Mouse (Mus musculus) midbrain, embryonic 15.5 days (tissue): Measurements from ENCODE around the gene Uxs1. TPM values are rescaled to one million over a fixed set of nuclear protein-coding genes. Genes with fewer than 3 reads are reported as not detected.
A peak's percentile ranks its signal among the peaks of the same experiment; 100 is the strongest.

ENCODE experiments used
- ATAC-seq: fragments of 200-750 bp; cut with Nextera tagmentation; replicated peaks from 2 replicates; pipeline ENCODE4 v1.8.0; 2017; ENCODE audit warnings: moderate TSS enrichment
- H3K27ac ChIP-seq: fragments of 300-500 bp; sonication (generic); 2 replicates; pipeline ENCODE4 v1.5.1; 2015; ENCODE audit warnings: mild to moderate bottlenecking, inconsistent platforms
- H3K27me3 ChIP-seq: fragments of 300-500 bp; sonication (generic); replicated peaks from 2 replicates; pipeline ENCODE4 v1.6.1; 2015; ENCODE audit warnings: inconsistent platforms
- H3K36me3 ChIP-seq: fragments of 300-500 bp; sonication (generic); replicated peaks from 2 replicates; pipeline ENCODE4 v1.6.1; 2015; ENCODE audit warnings: inconsistent platforms
- H3K4me1 ChIP-seq: fragments of 300-500 bp; sonication (generic); 2 replicates; pipeline ENCODE4 v1.6.1; 2015; ENCODE audit warnings: inconsistent platforms
- H3K4me2 ChIP-seq: fragments of 300-500 bp; sonication (generic); 2 replicates; pipeline ENCODE4 v1.6.1; 2015; ENCODE audit warnings: inconsistent platforms, mild to moderate bottlenecking, moderate library complexity
- H3K4me3 ChIP-seq: fragments of 300-500 bp; sonication (generic); 2 replicates; pipeline ENCODE4 v1.5.1; 2015; ENCODE audit warnings: mild to moderate bottlenecking, inconsistent platforms
- H3K9ac ChIP-seq: fragments of 300-500 bp; sonication (generic); 2 replicates; pipeline ENCODE4 v1.6.1; 2015; ENCODE audit warnings: mild to moderate bottlenecking, inconsistent platforms
- H3K9me3 ChIP-seq: fragments of 300-500 bp; sonication (generic); 2 replicates; pipeline ENCODE4 v1.6.1; 2016; ENCODE audit warnings: inconsistent platforms
- WGBS: fragments of 180-500 bp; shearing (Covaris S2); methylation state at CpG from one replicate; pipeline ENCODE4 v1.1.7; 2015; ENCODE audit warnings: mixed read lengths; 5-methylcytosine and 5-hydroxymethylcytosine counted together
- polyA plus RNA-seq: library from polyadenylated mRNA; unstranded; fragments of >200 nt; fragmentation: Nextera tagmentation; extraction: Ambion mirVana; gene quantifications from 2 replicates; pipeline ENCODE4 v1.2.1, GENCODE M21; 2015

Uxs1 gene
- polyA plus RNA-seq, 1 experiment from 2014 or later = 16.4 TPM

DNA sequence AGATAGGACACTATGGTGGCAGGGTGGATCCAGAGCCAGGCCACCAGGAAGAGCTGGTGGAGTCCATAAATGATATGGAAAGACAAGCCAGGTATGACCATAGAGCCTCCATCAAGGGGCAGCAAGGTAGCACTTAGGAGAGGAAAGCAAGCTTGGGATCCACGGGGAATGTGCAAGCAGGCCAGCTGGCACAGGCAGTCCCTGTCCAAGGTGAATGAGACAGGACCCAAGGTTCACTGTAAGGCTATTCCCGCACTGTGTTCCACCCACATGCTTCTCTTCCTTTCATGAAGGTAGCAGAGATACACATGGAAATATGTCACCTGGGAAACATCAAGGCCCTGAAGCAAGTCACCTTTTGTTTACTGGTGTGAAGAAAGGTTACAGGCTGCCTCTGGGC lies 63.1 kb downstream of the Uxs1 start:
- Histone ChIP-seq H3K4me3 (no peak overlapping the region), H3K4me1 (no peaks in the 10 kb centered on the region), H3K9ac (no peak overlapping the region), H3K4me2 (no peak overlapping the region), H3K27ac (no peak overlapping the region), H3K27me3 (no peaks in the 10 kb centered on the region), H3K9me3 (no peaks in the 10 kb centered on the region), H3K36me3 (no peaks in the 10 kb centered on the region)
- WGBS = 92% methylated on average over 2 of the region's 2 CpGs
- ATAC-seq = no peak

DNA sequence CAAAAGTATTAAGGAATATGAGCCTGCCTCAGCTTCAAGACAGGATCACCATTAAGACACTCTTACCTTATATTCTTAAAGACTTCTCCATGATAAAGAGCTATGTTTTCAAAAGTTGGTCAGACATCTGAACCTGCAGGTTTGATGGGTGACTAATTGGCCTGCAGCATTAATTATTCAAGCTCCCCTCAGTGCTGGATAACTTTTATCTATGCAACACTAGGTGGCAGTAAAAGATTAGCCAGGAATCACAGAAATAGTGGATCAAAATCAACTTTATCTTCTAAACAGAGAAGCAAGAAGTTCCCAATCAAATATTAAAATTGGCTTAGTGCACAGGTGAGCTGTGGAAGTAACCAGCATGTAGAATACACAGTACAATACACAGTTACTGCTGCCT lies 67.5 kb downstream of the Uxs1 start:
- Histone ChIP-seq H3K27ac (no peak overlapping the region), H3K27me3 (no peaks in the 10 kb centered on the region), H3K9me3 (no peaks in the 10 kb centered on the region), H3K4me1 (no peaks in the 10 kb centered on the region), H3K4me3 (no peak overlapping the region), H3K9ac (no peak overlapping the region), H3K36me3 (no peaks in the 10 kb centered on the region), H3K4me2 (no peak overlapping the region)
- ATAC-seq = no peak

DNA sequence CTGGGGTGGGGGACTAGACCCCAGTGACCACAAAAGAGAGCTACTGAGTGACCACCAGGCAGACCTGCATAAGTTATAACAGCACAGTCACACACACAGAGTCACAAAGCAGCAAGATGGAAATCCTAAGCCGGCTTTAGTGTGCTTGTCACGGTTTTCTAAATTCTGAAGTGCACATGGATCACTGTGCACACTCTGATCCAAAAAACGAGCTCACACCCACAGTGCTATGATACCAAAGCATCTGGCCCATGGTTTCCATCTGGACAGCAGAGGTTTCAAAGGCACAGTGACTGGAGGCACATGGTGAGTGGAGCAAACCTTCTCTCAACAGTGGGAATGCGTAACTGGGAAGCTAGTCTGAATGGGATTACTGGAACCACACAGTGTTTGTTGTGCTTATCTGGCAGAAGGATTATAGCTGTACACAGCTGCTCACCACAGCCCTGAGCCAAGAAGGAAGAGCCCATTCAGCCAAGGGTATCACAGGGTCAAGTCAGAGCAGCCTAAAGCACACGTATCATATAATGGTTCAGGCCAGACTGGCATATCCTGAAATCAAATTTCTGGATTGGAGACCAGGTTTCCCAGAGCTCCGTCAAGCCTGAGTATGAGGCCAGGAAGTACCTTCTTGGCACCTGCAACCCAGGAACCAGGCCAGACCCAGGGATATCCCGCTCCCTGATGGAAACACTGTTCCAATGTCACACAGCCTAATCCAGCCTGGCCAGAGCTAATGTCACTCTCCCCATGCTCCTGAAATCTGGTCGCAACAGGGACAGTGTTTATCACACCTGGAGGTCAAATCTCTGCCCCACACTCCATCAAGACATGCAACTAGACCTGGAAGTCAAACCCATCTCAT lies 72.9 kb downstream of the Uxs1 start:
- no peaks in the 10 kb centered on the region for H3K9me3 ChIP-seq
- H3K36me3 ChIP-seq = peaks cover 4% of the 10 kb centered on the region; the same call in 1 of the 2 replicates
- ATAC-seq = peak; percentile 76
- H3K27me3 ChIP-seq = no peaks in the 10 kb centered on the region
- WGBS = 72% methylated on average over 8 of the region's 8 CpGs
- no peak overlapping the region for H3K27ac ChIP-seq
- no peak overlapping the region for H3K9ac ChIP-seq
- no peaks in the 10 kb centered on the region for H3K4me1 ChIP-seq
- no peak overlapping the region for H3K4me3 ChIP-seq
- no peak overlapping the region for H3K4me2 ChIP-seq

DNA sequence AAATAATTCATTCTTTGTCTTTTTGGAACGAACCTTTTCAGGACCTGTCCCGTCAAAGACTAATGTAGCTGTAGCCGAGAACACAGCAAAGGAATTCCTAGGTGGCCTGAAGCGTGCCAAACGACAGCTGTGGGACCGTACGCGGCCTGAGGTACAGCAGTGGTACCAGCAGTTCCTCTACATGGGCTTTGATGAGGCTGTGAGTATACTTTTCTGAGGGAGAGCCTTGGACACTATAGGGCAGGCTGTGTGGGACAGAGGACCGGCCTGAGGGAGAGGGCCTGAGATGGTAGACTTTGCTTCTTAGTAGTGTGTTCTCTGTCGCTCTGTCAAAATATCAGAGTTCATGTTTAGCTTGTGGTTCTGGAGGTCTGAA lies 89.1 kb downstream of the Uxs1 start:
- Histone ChIP-seq H3K27ac (no peak overlapping the region), H3K27me3 (no peaks in the 10 kb centered on the region), H3K36me3 (no peaks in the 10 kb centered on the region), H3K4me2 (no peak overlapping the region), H3K9me3 (no peaks in the 10 kb centered on the region), H3K9ac (no peak overlapping the region), H3K4me3 (no peak overlapping the region), H3K4me1 (no peaks in the 10 kb centered on the region)
- 86% methylated on average over 10 of the region's 10 CpGs for WGBS
- ATAC-seq = 0 out of 2 replicates have a peak, but pooled peaks have one; percentile 28

DNA sequence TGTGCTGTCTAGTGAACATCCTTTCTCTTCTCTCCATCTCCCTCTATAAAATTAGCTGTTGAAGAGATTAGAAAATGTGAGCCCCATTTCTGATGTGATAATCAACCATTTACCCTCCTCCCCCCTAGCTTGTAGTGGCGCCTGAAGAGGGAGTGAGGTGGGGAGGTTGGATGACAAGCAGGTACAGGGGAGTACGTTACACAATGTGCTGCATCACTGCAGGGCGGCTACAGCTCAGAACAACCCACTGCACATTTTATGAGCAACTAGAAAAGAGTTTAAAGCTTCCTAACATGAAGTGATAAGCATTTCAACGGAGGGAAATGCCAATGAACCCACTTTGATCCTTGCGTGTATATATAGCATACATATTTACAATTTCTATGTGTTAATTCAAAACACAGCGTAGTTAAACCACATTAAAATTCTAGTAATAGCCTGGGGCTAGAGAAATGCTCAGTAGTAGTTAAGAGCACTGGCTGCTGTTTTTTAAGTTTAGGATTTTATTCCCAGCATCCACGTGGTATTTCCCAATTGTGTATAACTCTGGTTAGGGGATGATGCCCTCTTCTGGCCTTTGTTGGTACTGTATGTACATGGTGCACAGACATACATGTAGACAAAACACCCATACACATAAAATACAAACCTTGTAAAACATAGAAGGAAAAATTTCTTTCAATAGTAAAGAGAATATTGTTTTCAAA lies 89.6 kb downstream of the Uxs1 start:
- no peaks in the 10 kb centered on the region for H3K36me3 ChIP-seq
- WGBS = 60% methylated on average over 7 of the region's 7 CpGs
- no peak overlapping the region for H3K9ac ChIP-seq
- no peak overlapping the region for H3K27ac ChIP-seq
- no peak overlapping the region for H3K4me3 ChIP-seq
- no peaks in the 10 kb centered on the region for H3K27me3 ChIP-seq
- H3K4me2 ChIP-seq = no peak overlapping the region
- no peaks in the 10 kb centered on the region for H3K4me1 ChIP-seq
- ATAC-seq = peak; percentile 78
- no peaks in the 10 kb centered on the region for H3K9me3 ChIP-seq

DNA sequence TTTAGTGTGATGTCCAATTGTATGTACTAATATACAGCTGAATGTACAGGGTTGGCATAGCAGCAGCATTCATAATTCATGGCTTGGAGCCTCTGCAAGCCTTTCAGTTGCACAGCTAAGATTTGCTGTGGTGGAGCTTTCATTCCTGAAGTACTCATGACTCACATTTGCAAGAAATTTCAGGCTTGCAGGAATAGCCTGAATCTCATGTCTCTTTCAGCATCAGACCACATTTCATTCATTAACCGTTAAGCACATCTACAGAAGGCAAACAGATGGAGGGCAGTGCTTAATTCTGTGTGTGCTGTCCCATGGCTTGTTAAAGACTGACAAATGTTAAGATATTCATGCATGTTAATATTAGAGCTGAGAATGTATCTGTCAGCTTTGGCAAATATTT lies 94.9 kb downstream of the Uxs1 start:
- H3K27ac ChIP-seq = no peak overlapping the region
- WGBS = 79% methylated on average over 1 of the region's 1 CpGs
- H3K9ac ChIP-seq = no peak overlapping the region
- no peaks in the 10 kb centered on the region for H3K36me3 ChIP-seq
- no peaks in the 10 kb centered on the region for H3K27me3 ChIP-seq
- no peaks in the 10 kb centered on the region for H3K4me1 ChIP-seq
- no peaks in the 10 kb centered on the region for H3K9me3 ChIP-seq
- ATAC-seq = no peak; the same call in 1 of the 2 replicates
- no peak overlapping the region for H3K4me2 ChIP-seq
- no peak overlapping the region for H3K4me3 ChIP-seq

DNA sequence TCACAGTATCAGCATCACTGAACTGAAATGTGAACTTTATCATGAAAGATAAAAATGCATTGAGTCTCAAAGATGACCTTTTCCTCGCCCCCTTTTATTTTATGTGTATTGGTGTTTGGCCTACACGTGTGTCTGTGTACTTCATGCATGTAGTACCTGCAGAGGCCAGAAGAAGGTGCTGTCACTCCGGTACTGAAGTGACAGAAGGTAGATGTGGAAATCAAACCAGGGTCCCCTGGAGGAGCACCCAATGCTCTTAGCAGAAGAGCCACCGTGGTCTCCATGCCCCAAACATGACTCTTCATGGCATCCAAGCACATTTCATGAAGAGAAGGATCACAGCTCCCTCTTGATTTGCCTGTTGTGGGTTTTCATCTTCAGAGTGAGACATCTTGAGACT lies 95.5 kb downstream of the Uxs1 start:
- Histone ChIP-seq H3K36me3 (no peaks in the 10 kb centered on the region), H3K4me1 (no peaks in the 10 kb centered on the region), H3K27ac (no peak overlapping the region), H3K27me3 (no peaks in the 10 kb centered on the region), H3K9ac (no peak overlapping the region), H3K9me3 (no peaks in the 10 kb centered on the region), H3K4me2 (no peak overlapping the region), H3K4me3 (no peak overlapping the region)
- WGBS = 89% methylated on average over 4 of the region's 4 CpGs
- no peak for ATAC-seq

DNA sequence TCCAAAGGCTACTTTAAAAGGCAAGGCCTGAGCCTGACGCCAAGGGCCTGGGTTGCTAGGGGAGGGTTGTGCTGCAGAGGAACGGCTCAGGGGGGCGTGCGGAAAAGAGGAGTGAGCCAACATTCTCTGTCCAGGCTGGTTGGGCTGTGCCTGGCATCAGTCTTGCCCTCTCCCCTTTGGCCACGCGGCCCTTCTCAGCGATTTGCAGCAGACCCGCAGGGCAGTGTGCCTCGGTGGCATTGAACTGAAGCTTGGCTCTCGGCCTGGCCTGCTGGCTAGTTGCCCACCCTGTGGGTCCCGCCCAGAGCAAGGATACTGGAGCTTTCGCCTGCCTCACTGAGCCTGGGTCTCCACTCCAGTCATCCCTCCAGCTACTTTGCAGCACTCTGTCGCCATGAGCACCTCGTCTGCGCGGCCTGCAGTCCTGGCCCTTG lies 97.1 kb downstream of the Uxs1 start, which contains the start of gene 1500015O10Rik:
1500015O10Rik (plus strand) TSS at position 112 of the 434 bp plus-strand sequence.
- Histone ChIP-seq H3K4me3 (no peak within 1 kb of the TSS), H3K27me3 (no peaks in the 10 kb centered on the region), H3K9me3 (no peaks in the 10 kb centered on the region), H3K27ac (no peak within 1 kb of the TSS), H3K4me1 (no peaks in the 10 kb centered on the region), H3K4me2 (no peak within 1 kb of the TSS), H3K36me3 (no peaks in the 10 kb centered on the region), H3K9ac (no peak within 1 kb of the TSS)
- WGBS = 46% methylated on average over 16 of the region's 16 CpGs
- peak; percentile 93 for ATAC-seq

DNA sequence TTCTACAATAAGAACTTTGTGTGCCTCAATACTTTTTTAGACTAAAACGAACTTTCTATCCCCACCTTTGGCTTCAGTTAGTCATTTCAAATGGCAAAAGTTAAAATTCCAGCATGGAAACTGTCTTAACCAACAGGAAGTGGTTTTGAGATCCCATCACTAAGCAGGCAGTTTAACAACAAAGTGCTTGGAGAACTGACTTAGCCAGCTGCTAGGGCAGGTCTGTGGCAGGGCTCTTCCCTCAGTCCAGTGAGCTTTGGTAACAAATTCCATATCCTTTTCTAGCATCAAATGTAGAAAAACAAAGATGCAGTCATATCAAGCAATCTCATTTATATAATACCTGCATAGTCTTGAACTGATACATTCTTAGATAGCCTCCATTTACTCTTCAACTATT lies 105.1 kb downstream of the Uxs1 start:
- H3K27ac ChIP-seq = no peak overlapping the region
- H3K4me3 ChIP-seq = no peak overlapping the region
- H3K36me3 ChIP-seq = no peaks in the 10 kb centered on the region
- no peak overlapping the region for H3K4me2 ChIP-seq
- no peak overlapping the region for H3K9ac ChIP-seq
- WGBS = 80% methylated on average over 1 of the region's 1 CpGs
- no peak for ATAC-seq
- no peaks in the 10 kb centered on the region for H3K4me1 ChIP-seq
- no peaks in the 10 kb centered on the region for H3K27me3 ChIP-seq
- H3K9me3 ChIP-seq = no peaks in the 10 kb centered on the region

DNA sequence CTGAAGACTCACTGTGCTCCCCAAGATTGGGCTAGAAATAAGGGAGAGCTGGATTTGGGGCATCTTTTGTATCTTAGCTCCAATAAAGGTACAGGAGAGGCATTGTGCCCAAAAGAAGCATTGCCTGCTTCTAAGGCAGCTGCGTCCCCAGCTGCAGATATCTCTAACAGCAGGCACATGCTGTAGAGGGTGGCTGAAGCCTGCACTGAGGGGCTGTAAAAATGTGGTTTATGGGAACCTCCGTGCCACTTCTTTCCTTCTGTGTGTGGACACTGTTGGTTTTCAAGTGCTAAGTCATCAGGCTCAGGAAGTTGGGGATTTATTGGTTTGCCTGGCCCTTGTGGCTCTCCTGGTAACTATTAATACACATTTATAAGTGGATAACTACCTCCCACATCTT lies 108.8 kb downstream of the Uxs1 start:
- WGBS = 89% methylated on average over 2 of the region's 2 CpGs
- H3K27ac ChIP-seq = no peak overlapping the region
- no peaks in the 10 kb centered on the region for H3K27me3 ChIP-seq
- no peak for ATAC-seq
- H3K9ac ChIP-seq = no peak overlapping the region
- H3K36me3 ChIP-seq = no peaks in the 10 kb centered on the region
- H3K4me1 ChIP-seq = no peaks in the 10 kb centered on the region
- H3K9me3 ChIP-seq = no peaks in the 10 kb centered on the region
- no peak overlapping the region for H3K4me3 ChIP-seq
- H3K4me2 ChIP-seq = no peak overlapping the region

DNA sequence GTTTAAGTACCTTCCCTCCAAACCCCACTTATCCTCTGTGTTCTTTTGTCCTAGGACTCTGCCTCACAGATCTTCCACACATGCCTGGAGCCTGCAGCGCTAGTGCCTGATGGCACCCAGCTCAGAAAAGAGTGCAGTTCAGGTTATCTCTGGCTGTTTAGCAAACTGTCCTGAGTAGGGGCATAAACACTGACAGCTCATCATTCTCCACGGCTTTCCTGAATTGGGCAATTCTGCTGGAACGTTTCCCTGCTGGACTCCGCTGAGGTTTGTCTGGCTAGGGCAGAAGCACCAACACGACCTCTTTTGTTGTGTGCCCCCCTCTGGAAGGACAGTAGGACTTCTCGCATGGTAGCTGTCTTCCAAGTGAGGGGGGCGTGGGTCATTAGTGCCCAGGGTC lies 109.6 kb downstream of the Uxs1 start:
- Histone ChIP-seq H3K27me3 (no peaks in the 10 kb centered on the region), H3K4me2 (no peak overlapping the region), H3K27ac (no peak overlapping the region), H3K4me3 (no peak overlapping the region), H3K9ac (no peak overlapping the region), H3K9me3 (no peaks in the 10 kb centered on the region), H3K4me1 (no peaks in the 10 kb centered on the region), H3K36me3 (no peaks in the 10 kb centered on the region)
- ATAC-seq = no peak
- WGBS = 79% methylated on average over 7 of the region's 7 CpGs

DNA sequence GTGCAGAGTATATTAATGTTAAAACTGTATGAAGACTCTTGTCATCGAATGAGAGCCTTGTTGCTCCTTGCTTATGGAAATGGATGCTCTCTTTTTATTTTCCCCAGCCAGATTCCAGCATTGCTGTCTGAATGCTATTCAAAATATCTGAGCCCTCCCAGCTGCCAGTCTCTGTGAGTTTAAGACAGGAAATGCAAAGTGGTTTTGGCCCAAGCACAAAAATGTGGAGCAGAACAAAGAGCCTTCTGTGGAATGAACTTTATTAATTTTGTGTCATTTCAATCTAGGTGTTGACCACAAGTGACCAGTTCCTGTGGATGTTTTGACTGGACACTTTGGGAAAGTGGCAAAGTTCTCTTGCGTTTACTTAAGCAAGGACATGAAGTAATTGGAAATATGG lies 112.8 kb downstream of the Uxs1 start:
- H3K4me2 ChIP-seq = no peak overlapping the region
- H3K27ac ChIP-seq = no peak overlapping the region
- H3K9ac ChIP-seq = no peak overlapping the region
- H3K4me1 ChIP-seq = no peaks in the 10 kb centered on the region
- H3K27me3 ChIP-seq = no peaks in the 10 kb centered on the region
- H3K9me3 ChIP-seq = no peaks in the 10 kb centered on the region
- H3K4me3 ChIP-seq = no peak overlapping the region
- no peak for ATAC-seq
- H3K36me3 ChIP-seq = no peaks in the 10 kb centered on the region
- 91% methylated on average over 2 of the region's 2 CpGs for WGBS
